Mouse (Mus musculus) C3H10T1/2 (cell line): ENCODE results near the gene Chml. TPM values are rescaled to one million over a fixed set of nuclear protein-coding genes. Genes with fewer than 3 reads are reported as not detected.

ENCODE experiments used
- polyA plus RNA-seq, 2 experiments: library from polyadenylated mRNA; unstranded; fragments of >200 nt; fragmentation: generic; extraction: Trizol; gene quantifications; one replicate each; pipeline ENCODE4 v1.2.1; 2012; ENCODE audit warnings: missing spikeins in 2 of 2

The Chml gene
- under 1 TPM; 0.04 to 0.21 TPM for polyA plus RNA-seq

DNA sequence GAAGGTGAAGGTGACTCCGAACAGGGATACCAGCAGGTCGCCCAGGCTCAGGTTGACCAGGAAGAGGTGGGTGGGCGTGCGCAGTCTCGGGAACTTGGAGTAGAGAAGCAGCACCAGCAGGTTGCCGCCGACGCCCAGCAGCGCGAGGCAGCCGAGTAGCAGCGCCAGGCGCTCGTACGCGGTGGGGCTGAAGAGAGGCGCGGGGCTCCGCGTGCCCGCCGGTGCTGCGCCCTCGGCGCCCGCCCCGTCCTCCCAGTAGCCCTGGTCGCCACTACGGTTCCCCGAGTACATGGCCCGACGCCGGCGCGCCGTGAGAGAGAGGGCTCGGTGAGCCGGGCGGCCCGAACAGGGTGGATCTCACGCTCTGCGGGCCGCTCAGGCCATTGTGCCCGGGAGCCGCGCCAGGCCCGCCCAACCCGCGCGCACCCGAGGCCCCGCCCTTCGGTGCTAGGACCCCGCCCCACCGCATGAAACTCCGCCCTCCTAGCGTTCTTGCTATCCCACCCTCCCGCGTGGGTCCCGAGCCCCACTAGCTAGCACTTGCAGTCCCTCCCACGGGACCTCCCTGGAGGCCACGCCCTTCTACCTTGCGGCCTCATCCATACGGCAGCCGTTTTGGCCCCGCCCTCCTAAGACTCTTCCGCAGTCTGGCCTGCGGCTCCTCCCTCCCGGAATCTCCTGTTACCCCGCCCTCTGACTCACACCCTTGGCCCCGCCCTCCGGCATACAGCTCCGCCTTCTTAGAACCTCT lies at the start of gene Chml, which contains the start of gene Opn3:
TSS of gene Chml (minus strand) at position 656 of the 751 bp plus-strand sequence.
TSS of gene Opn3 (minus strand) at position 531 of the 751 bp plus-strand sequence.

DNA sequence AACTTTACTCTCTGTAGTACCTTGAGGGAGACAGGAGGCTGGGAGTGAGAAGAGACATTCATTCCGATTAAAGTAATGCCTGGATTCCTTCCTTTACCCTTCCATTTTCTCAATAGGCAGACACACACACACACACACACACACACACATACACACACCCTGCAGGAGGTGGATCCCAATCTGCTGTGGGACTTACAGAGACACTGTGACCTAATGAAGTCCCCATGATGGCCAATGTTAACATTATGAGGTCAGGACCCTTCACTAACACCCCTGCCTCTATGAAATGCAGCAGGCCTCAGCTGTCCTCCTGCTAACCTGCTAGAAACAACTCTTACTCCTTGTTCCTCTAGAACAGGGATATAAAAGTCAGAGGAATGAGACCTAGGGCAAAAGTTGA lies 5.6 kb upstream of the Chml start, which contains the start of gene Wdr64:
TSS of gene Wdr64 (plus strand) at position 301 of the 400 bp plus-strand sequence.

Other genes starting within 250 kb of the Chml start
- gene Rgs7, start 200.4 kb downstream of the Chml start, polyA plus RNA-seq, result 1 to 10 TPM in 1 of 2 experiments, under 1 TPM in 1; 0.02 to 2.2 TPM
- under 1 TPM in 1 of 2 experiments, not detected in 1; 0.01 TPM for gene Kmo, start 72.5 kb downstream of the Chml start, polyA plus RNA-seq
- 100 to 1,000 TPM in 1 of 2 experiments, 10 to 100 TPM in 1; 55.3 to 140 TPM for gene Fh1, start 67.3 kb downstream of the Chml start, polyA plus RNA-seq
- 1 to 10 TPM in 1 of 2 experiments, under 1 TPM in 1; 0.96 to 1.6 TPM for gene Opn3, start 125 bp downstream of the Chml start, polyA plus RNA-seq
- gene Wdr64, start 5.7 kb upstream of the Chml start, polyA plus RNA-seq, result not detected
- 1 to 10 TPM; 3.8 to 6.2 TPM for gene Exo1, start 187.7 kb upstream of the Chml start, polyA plus RNA-seq
- gene Gm38100, start 227.4 kb upstream of the Chml start, polyA plus RNA-seq, result not detected